Mouse (Mus musculus): Measurements from ENCODE around the gene Ccdc102a.

GRCm38 (mm10) chr8:94876197-94876730 is 41.6 kb downstream of the Ccdc102a start, which contains the start of gene Dok4:
- TF ChIP-seq CTCF (IDR thresholded peaks at IDR 0.05; ENCODE audit: control insufficient read depth, insufficient read depth, insufficient read length) = no peak
- TF ChIP-seq MAX (IDR thresholded peaks at IDR 0.05) = no peak
- peak; percentile 36 for TF ChIP-seq USF1 (IDR thresholded peaks at IDR 0.05; ENCODE audit: low read depth)
- no peak for TF ChIP-seq CEBPB (IDR thresholded peaks at IDR 0.05; ENCODE audit: low read depth)

Measured in C2C12 (cell line).